Mouse (Mus musculus) fat pad, adult 2 months (tissue): ENCODE measurements around the gene C1qtnf6.

Source experiments
- DNase-seq: peaks from one replicate; pipeline ENCODE4 v3.0.0-alpha.2; 2011; ENCODE audit warnings: low read depth, low spot score; ENCODE audit errors: extremely low read depth

Gene C1qtnf6

DNA sequence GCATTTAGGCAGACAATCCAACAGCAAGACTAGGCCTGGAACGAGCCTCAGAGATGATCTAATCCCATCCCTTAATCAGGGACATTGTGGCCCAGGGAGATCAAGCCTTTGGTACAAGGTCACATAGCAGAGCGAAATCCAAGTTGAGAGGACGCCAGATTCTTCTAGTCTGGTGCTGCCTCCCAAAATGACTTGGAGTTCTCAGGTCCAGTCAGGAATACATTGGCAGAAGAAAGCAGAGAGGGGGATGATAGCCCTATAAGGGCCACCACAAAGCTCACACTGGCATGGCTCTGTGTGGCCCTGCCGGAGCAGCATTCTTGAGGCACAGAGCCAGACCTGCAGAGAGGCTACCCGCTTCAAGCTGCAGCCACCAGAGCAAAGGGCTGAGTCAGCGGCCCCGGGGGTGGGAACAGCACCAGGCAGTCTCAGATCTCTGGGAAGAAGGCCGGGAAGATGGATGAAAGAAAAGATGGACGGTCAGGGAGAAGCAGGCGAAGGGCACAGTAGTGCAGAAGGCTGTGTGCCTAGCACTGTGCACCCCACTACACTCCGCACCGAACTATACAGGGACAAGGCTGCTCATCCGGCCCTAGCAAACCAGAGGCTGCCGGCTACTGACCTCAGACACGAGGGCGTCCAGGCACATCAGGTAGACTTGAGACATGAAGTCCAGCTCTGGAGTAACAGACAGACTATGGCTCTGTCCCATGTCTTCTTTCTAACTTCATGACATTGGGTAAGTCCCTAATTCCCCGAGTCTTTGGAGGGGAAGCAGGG is at the start of gene C1qtnf6:
Gene C1qtnf6 (minus strand): TSS at position 746 of the 780 bp plus-strand sequence.
- no peak for DNase-seq

DNA sequence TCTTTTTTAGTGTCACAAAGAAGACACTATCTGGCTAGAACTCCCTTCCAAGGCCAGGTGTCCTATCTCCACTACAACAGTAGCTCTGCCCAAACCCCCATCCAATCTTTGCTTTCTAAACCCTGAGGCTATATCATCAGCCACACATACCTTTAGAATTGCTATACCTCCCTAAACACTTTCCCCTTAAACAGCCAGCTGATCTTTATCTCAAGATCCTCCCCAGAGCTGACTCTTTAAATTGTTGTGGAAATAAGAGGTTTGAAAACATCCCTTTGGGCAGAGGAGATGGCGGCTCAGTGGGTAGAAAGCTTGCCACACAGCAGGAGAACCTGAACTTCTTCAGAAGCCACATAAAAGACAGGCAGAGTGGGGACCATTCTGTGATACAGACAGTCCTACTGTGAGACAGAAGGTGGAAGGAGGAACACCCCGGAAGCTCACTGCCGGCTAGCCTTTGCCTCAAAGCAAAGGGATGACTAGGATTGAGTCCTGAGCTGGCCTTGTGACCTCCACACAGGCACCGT is 45.1 kb upstream of the C1qtnf6 start:
- no peak for DNase-seq

DNA sequence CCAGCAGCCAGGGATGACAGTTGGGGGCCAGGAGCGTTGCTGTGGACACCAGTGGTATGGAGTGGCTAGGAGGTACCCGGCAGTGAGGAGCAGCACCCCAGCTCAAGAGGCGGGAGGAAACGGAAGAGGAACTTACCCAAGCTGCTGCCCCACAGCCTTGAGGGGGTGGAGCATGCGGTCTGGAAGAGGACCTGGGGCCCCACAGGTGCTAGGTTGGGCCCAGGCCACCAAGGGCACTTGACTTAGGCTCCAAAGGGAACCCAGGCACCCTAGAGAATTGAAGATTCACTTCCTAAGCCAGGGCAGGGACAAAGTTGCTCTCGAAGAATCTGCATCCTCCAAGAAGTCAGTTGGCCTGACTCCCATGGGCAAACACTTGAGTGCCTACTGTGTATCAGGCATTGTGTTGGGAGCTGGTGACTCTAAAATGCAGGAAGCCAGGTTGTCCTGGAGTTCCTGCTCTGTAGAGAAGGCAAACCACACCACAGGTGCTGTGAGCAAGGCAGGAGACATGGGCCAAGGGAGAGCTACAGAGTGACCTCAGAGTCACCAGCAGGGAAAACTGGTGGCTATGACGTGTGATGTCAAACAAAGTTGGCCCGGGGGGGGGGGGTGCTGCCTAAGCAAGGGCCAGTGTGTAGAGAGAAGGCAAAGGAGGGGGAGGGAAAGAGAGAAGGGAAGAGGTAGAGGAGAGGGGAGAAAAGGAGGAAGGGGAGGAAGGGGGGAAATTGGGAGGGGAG is 41.6 kb upstream of the C1qtnf6 start, which contains the start of gene Rac2:
Gene Rac2 (minus strand): TSS at position 126 of the 740 bp plus-strand sequence.
- DNase-seq, result no peak

- no peak for DNase-seq
These were observed 41.0 kb upstream of the C1qtnf6 start for GRCm38 (mm10) chr15:78572270-78572600.

DNA sequence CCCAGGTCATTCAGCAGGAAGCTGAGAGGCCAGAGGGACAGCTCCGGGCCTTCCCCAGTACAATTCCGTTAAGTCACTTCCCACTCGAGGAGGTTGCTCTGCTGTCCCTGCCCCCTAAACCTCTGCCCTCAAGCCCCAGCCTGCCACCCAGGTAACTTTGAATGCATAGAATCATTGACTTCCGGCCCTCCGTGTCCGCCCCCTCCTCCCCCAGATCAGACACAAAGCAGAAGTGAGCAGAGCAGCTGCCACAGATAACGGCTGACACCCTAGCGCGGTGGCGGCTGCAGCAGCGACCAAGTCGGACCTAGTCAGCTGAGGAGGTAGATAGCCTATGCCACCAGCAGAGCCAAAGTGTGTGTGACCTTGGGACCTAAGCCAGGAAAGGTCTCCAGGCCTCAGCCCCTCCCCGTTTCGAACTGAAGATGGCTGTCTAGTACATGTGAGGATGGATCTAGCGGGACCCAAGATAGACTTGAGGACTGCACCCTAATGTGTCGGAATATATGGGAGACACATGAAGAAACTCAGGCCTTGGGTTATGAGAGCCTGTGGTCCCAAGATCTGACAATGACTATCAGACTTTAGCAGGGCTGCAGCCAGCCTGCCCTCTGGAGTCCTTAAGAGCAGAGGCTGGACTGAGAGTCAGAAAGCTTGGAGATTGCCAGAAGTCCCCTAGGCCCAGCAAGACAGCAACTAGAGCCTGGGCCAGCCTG is 40.5 kb upstream of the C1qtnf6 start:
- DNase-seq, result no peak

DNA sequence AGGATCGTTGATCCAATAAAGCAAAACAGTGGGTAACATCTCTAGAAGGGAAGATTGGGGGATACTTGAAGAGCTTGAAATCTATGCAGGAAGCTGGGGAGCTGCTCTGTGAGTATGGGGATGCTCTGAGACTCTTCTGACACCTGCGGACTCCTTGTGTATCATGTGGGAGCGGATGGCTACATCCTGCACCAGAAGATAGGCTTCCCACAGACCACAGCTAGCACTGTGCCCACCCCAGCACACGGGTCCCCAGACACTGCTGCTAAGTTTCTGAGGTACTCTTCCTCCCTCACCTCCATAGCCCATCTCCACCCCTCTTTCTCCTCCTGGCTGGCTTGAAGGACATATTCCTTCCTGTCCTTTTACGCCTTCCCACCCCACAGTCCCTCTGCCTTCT is 39.0 kb upstream of the C1qtnf6 start:
- no peak for DNase-seq

GRCm38 (mm10) chr15:78567608-78568120 is 36.4 kb upstream of the C1qtnf6 start:
- DNase-seq, result no peak

DNA sequence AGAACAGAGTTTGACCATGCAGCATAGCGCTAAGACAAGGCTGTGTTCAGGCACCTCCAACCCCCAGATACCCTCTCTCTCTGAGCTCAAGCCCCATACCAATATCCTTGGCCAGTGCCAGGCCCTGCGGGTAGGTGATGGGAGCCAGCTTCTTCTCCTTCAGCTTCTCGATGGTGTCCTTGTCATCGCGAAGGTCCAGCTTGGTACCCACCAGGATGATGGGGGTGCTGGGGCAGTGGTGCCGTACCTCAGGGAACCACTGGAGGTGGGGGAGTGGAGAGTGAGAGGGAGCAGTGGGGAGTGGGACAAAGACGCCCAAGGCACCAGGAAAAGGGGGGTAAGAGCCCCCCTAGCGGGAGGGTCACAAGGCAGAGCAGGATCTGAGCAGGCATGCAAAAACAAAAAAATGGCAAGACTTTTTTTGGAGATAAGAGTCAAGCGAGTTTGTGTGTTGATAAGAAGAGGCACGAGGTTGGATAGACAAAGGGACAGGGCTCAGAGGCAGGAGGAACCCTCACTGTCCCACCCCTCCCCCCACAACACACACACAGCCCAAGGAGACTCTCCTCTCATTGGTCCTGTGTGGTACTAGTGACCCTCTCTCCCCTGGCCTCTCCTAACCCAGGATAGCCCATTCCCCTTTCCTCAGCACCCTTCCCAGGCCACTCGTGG is 33.7 kb upstream of the C1qtnf6 start:
- no peak for DNase-seq

GRCm38 (mm10) chr15:78563937-78564336 is 32.7 kb upstream of the C1qtnf6 start:
- no peak for DNase-seq

DNA sequence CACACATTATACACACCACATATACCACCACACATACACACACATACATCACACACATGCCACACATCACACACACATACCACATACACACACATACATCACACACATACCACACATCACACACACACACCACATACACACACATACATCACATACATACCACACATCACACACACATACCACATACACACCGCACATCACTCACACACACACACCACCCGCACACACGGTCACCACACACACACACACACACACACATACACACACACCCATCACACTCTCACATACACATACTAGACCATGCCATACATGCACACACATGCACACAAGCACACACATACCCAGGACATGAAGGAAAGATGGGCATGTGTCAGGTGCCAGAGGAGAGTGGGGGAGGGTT is 32.1 kb upstream of the C1qtnf6 start:
- DNase-seq, result no peak

DNA sequence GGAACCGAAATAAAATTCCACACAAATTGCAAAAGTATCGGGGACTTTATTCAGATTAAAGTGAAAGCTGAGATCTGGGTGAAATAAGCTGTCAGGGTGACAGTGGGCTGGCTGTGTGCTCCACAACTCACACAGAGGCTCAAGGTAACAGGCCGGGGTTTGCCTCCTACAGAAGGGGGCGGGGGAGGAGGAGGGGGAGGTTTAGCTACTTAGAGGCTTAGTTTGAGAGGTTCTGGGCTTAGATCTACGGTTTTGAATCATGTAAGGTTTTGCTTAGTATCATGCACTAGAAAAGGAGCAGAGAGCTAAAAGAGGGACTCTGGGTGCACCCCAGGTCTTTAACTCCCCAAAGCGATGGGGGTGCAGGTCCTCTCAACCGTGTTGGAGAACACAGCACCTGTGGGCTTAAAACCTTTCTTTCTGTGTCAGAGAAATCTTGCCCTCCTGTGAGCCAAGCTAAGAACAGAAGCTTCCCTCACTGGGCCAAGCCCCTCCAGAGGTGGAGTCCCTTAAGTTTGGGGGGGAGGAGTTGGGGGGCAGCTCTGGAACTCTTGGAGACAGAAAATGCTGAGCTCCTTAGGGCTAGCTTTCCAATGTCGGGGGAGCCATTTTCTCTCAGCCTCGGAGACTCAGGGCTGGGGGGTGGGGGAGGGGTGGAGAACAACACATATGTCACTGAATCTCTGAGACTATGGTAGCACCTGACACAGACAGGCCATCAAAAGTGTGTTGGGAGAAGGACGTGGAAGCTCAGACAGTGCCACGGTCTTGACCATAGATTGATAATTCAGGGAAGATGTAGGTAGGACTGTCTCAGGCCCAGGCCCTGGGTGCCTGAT is 28.1 kb upstream of the C1qtnf6 start:
- DNase-seq, result no peak

GRCm38 (mm10) chr15:78557693-78558535 is 26.7 kb upstream of the C1qtnf6 start:
- DNase-seq, result no peak

DNA sequence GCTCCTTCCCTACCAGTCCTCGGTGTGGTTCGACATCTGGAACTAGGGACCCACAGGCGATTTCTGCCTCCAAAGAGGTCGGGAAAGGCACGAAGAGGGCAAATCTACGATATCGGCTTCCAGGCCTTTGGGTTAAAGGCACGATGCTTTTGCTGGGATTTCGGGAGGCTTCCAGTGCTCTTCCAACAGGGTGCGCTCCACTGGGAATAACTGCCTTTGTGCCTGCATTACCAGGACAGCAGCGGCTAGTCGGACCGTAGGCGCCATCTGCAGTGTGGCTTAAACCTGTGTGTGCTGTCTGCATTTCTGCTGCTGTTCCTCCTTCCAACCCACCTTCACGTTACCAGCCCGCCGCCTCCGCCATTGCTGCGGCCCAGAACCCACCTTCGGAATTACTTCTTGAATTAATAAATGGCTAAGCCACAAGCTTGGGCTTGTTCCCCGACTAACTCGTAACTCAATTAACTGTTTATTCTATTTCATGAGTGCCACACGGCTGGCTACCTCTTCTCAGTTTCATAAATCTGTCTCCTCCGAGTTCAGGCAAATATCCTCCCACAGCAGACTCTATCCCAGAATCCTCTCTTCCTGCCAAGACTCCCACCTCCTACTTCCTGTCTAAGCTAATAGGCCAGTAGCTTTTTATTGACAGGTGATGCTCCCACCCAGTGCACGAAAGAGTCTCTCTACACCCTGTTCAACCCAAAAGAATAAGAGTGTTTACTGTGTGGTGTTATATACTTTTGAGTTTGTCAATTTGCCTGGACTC is 23.5 kb upstream of the C1qtnf6 start:
- DNase-seq, result no peak

DNA sequence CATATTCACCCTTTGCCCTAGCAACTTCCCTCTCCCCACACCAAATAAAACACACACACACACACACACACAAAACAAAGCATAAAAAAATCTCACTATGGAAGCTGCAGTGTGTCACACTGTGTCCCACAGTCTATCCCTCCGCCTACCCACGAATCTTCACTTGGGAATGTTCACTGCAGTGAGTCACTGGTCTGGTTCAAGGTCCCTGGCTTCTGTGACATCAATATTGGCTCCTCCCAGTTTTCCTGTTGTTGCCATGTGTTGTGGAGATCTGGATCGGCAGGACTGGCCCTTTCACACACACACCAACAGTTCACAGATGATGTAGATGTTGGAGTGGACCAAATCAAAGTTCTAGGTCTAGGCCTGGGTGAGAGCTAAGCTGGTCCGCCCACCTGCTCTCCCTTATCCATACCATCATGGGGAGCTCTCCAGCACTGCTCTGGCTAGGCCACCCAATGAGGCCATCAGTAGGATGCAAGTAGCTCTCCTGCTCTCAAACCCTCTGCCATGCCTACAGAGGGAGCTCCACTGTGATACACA is 18.0 kb upstream of the C1qtnf6 start:
- DNase-seq, result no peak

DNA sequence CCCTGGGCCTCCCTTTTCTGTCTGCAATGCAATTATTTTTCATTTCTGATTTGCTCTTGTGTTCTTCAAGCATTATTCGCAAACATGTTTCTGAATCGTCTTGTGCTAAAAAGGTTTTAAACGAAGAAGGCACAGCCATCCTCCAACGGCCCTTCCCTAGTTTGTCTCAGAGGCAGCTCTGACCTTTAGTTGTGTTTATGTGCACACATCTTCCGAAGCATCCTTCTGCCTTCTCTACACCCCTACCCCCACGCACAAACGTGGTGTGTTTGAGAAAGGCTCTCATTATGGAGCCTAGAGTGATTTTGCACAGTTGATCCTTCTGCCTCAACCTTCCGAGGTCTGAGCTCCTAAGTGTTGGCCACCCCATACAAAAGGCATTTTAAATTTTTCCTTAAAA is 17.5 kb upstream of the C1qtnf6 start:
- no peak for DNase-seq

DNA sequence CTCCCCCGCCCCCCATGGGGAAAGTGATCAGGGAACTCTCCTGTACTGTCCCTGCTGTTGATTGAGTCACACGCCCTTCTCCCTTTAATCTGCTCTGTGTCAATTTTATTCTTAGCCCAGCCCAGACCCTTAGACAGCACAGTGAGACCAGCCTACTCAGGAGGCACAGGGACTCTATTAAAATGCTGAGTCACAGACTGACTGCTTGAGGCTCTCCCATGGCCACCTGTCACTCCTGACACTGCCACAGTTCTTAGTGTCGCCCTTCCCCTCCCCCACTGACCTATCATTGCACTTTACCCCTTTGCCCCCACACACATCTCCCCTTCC is 17.1 kb upstream of the C1qtnf6 start:
- DNase-seq, result no peak

DNA sequence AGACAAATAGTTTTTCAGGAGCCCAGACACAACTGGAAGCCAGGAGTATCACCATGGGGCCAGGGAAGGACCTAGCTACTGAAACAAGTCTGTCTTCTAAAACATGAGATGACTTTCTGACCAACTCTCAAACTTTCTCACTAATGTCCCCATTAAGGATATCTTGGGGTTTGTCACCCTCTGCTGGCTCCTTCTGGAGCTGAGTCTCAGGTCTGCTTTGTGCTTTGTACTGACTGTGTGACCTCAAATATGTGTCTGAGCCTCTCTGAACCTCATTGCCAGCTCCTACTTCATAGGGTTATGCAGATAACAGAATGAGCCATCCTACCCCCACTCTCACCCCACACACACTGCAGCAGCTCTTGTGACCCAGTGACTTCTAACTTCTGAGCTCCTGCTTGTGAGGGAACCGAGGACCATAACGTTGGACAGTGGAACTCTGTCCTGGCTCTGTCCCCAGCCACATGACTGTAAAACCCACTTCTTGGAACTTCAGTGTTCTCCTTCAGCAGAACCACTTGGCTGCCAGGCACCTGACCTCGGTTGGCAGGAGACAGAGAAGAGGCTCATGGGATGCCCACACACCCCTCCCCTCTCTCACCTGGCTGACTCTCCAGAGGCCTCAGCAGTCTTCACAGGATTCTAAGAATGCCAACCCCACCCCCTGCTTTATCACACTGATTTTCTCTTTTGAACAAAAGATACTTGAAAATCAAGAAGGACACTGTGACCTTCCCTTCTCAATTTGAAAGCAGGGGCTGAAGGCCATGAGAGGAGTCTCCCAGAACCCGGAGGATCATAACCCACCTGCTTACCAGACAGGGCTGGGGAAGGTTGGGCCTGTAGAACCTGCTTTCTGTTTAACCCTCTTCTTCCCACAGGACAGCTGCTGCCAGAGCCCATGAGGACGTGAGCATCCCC is 16.5 kb upstream of the C1qtnf6 start:
- no peak for DNase-seq
